Mouse (Mus musculus): Measurements from ENCODE around the gene Fastk.
A peak's percentile ranks its signal among the peaks of the same experiment; 100 is the strongest.

Gene Fastk

GRCm38 (mm10) chr5:24444746-24445427 is at the start of gene Fastk:
TSS of gene Fastk (minus strand) at chr5:24445287.
- DNase-seq, result peak; percentile 92

- no peak for DNase-seq
These were observed 47.6 kb upstream of the Fastk start for GRCm38 (mm10) chr5:24492546-24493285.

- DNase-seq, result no peak
These were observed 45.4 kb upstream of the Fastk start for GRCm38 (mm10) chr5:24490413-24490920.

- DNase-seq, result no peak
These were observed 41.7 kb upstream of the Fastk start for GRCm38 (mm10) chr5:24486738-24487137.

- peak; percentile 76 for DNase-seq
These were observed 41.0 kb upstream of the Fastk start for GRCm38 (mm10) chr5:24486097-24486496.

GRCm38 (mm10) chr5:24484963-24485362 is 39.9 kb upstream of the Fastk start:
- DNase-seq, result peak; percentile 30

GRCm38 (mm10) chr5:24483326-24483725 is 38.2 kb upstream of the Fastk start:
- peak; percentile 81 for DNase-seq

GRCm38 (mm10) chr5:24482247-24483079 is 37.4 kb upstream of the Fastk start:
- DNase-seq, result peak; percentile 88

- peak; percentile 83 for DNase-seq
These were observed 36.6 kb upstream of the Fastk start for GRCm38 (mm10) chr5:24481647-24482046.

GRCm38 (mm10) chr5:24477909-24478308 is 32.8 kb upstream of the Fastk start:
- no peak for DNase-seq

GRCm38 (mm10) chr5:24475476-24476241 is 30.6 kb upstream of the Fastk start:
- DNase-seq, result peak; percentile 79

GRCm38 (mm10) chr5:24474723-24475261 is 29.7 kb upstream of the Fastk start:
- DNase-seq, result no peak

- DNase-seq, result no peak
These were observed 29.1 kb upstream of the Fastk start for GRCm38 (mm10) chr5:24474025-24474722.

GRCm38 (mm10) chr5:24472884-24473619 is 28.0 kb upstream of the Fastk start:
- no peak for DNase-seq

GRCm38 (mm10) chr5:24470600-24470999 is 25.5 kb upstream of the Fastk start:
- DNase-seq, result peak; percentile 65

GRCm38 (mm10) chr5:24466762-24467161 is 21.7 kb upstream of the Fastk start:
- DNase-seq, result no peak

- DNase-seq, result no peak
These were observed 10.5 kb upstream of the Fastk start for GRCm38 (mm10) chr5:24455613-24456012.

- no peak for DNase-seq
These were observed 10.0 kb upstream of the Fastk start for GRCm38 (mm10) chr5:24455076-24455475.

GRCm38 (mm10) chr5:24453985-24454303 is 8.9 kb upstream of the Fastk start:
- no peak for DNase-seq

- DNase-seq, result no peak
These were observed 8.3 kb upstream of the Fastk start for GRCm38 (mm10) chr5:24453283-24453984.
